Mouse (Mus musculus) CH12.LX (cell line): ENCODE results near the gene Icmt.

Experiments used
- CHD2 ChIP-seq: IDR thresholded peaks from 2 replicates; pipeline ENCODE4 v1.6.1; 2011; ENCODE audit warnings: low read length, improper control_type of control experiment
- CTCF ChIP-seq, 2 experiments: IDR thresholded peaks in 1 of 2; conservative IDR thresholded peaks in 1 of 2; 2 replicates each; pipeline ENCODE4 v1.5.1; 2011 to 2012; ENCODE audit warnings: low read depth in 2 of 2, low read length in 2 of 2, improper control_type of control experiment in 1 of 2, inconsistent platforms in 1 of 2, mild to moderate bottlenecking in 1 of 2, moderate library complexity in 1 of 2
- ETS1 ChIP-seq: conservative IDR thresholded peaks from 2 replicates; pipeline ENCODE4 v1.6.1; 2012; ENCODE audit warnings: low read depth, mild to moderate bottlenecking, inconsistent platforms, low read length, improper control_type of control experiment, moderate library complexity
- POLR2A ChIP-seq: IDR thresholded peaks from 2 replicates; pipeline ENCODE4 v1.6.1; 2011; ENCODE audit warnings: low read depth, mild to moderate bottlenecking, improper control_type of control experiment, low read length
- POLR2AphosphoS2 ChIP-seq: IDR thresholded peaks from 2 replicates; pipeline ENCODE4 v1.6.1; 2011; ENCODE audit warnings: low read depth, low read length, improper control_type of control experiment
- RAD21 ChIP-seq: IDR thresholded peaks from 2 replicates; pipeline ENCODE4 v1.6.1; 2011; ENCODE audit warnings: low read depth, mild to moderate bottlenecking, low read length, improper control_type of control experiment, moderate library complexity
- SIN3A ChIP-seq: IDR thresholded peaks from 2 replicates; pipeline ENCODE4 v1.6.1; 2012; ENCODE audit warnings: low read length, improper control_type of control experiment, inconsistent platforms
- ZC3H11A ChIP-seq: IDR thresholded peaks from 2 replicates; pipeline ENCODE4 v1.6.1; 2012; ENCODE audit warnings: low read depth, mild to moderate bottlenecking, inconsistent platforms, low read length, improper control_type of control experiment
- ZNF384 ChIP-seq: IDR thresholded peaks from 2 replicates; pipeline ENCODE4 v1.6.1; 2012; ENCODE audit warnings: low read depth, low read length, improper control_type of control experiment, inconsistent platforms

- TF ChIP-seq POLR2AphosphoS2 (no peak), ZNF384 (no peak), SIN3A (no peak), ZC3H11A (no peak), CTCF (conservative IDR thresholded peaks at IDR 0.05 in 1 of 2, IDR thresholded peaks at IDR 0.05 in 1 of 2; ENCODE audit: low read depth in 2 of 2, low read length in 2 of 2) (no peak), CHD2 (no peak), ETS1 (no peak), RAD21 (no peak), POLR2A (no peak)
Measured at GRCm38 (mm10) chr4:152264177-152264530, 32.9 kb upstream of the Icmt start.
